Mouse (Mus musculus) bone marrow macrophage, adult 2 months (primary cell): ENCODE measurements around the gene Mef2d. TPM values are rescaled to one million over a fixed set of nuclear protein-coding genes. Genes with fewer than 3 reads are reported as not detected.

ENCODE experiments used
- H3K27ac ChIP-seq: 2 replicates; pipeline ENCODE4 v1.5.1; 2012; ENCODE audit warnings: low read depth, low read length; ENCODE audit not compliant: insufficient read depth
- H3K4me1 ChIP-seq: 2 replicates; pipeline ENCODE4 v1.6.1; 2012; ENCODE audit warnings: low read length; ENCODE audit not compliant: control insufficient read depth, insufficient read depth
- H3K4me3 ChIP-seq: 2 replicates; pipeline ENCODE4 v1.5.1; 2012; ENCODE audit warnings: mild to moderate bottlenecking, low read length, moderate library complexity; ENCODE audit not compliant: insufficient read depth
- CTCF ChIP-seq: IDR thresholded peaks from 2 replicates; pipeline ENCODE4 v1.5.1; 2012; ENCODE audit warnings: low read depth, mild to moderate bottlenecking, low read length, moderate library complexity
- POLR2A ChIP-seq: IDR thresholded peaks from 2 replicates; pipeline ENCODE4 v1.6.1; 2012; ENCODE audit warnings: mild to moderate bottlenecking, low read depth, low read length, borderline replicate concordance
- polyA plus RNA-seq: library from polyadenylated mRNA; stranded (reverse); fragments of >200 nt; gene quantifications from 2 replicates; pipeline ENCODE4 v1.2.4, GENCODE M21; 2012; ENCODE audit not compliant: missing spikeins, insufficient read depth, insufficient read length

Gene Mef2d
- polyA plus RNA-seq, 1 experiment, result 98.1 TPM

DNA sequence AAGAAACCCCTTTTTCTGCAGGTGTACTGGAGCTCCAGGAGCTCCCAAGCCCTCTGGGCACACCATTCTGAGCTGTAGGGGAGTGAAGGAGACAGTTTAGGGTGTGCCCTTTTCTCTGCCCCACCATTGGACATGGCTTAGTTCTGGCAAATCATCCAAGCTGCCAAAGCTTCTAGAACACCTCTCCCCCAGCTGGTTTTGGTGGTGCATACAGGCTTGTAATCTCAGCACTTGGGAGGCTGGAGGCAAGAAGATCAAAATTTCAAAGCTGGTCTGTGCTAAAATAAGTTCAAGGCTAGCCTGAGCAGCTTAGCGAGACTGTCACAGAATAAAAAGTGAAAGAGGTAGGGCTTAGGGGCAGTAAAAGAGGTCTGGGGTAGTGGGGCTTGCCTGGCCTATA is 70.2 kb downstream of the Mef2d start:
- TF ChIP-seq CTCF, result no peak
- TF ChIP-seq POLR2A, result no peak
- Histone ChIP-seq H3K4me1 (0 out of 2 replicates have a peak, but pooled peaks cover 2% of the 10 kb centered on the region), H3K27ac (no peak overlapping the region), H3K4me3 (no peak overlapping the region)

DNA sequence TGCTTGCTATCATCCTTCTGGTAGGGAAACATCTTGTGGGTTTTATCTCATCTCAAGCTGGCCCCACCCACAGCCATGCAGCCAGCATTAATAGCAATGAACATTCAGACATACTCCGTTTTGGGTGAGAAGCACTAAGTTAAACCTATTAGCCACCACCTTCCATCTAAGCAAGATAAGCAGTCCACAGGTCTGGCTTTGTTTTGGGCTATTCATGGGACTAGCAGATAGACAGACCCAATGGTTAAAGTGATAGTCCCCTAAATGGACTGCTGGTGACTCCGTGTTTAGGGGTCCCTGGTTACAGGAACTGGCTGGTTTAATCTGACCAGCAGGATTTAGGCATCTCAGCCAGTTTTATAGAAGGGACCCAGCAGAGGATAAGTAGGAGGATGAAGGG is 70.8 kb downstream of the Mef2d start:
- 0 out of 2 replicates have a peak, but pooled peaks cover 2% of the 10 kb centered on the region for H3K4me1 ChIP-seq
- H3K4me3 ChIP-seq, result no peak overlapping the region
- TF ChIP-seq CTCF (no peak), POLR2A (no peak)
- H3K27ac ChIP-seq, result no peak overlapping the region

DNA sequence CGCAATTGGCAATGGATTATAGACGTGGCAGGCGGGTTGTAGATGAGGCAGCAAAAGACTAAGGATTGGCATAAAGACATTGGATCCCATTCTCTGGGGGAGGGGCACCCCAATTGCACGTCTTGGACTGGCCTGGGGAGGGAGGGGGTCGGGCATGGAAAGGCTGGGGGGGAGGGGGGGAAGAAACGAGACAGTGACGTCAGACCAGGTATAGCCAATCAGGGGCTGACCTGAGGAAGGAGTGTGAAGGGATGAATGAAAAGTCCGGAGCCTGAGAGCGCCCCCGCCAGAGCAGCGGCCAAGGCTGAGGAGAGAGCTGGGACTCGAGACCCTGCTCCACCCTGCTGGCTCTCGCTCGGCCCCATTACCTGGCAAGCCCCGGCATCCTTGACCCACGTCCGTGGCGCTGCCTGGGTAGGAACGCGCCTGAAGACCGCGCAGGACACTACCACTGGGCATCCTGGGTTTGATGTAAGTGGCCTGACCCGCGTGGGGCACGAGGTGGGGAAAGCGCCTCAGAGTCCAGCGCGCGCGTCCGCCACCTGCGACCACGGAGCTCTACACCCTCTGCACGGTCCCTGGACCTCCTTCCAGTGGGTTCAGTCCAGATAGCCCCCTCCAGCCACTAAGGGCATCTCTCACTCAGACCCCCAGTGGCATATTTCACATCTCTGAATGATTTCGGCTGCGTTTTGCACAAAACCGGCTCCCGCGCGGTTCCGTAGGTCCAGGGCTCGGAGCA is 72.2 kb downstream of the Mef2d start:
- peak overlapping the region; percentile 58 for H3K4me3 ChIP-seq

DNA sequence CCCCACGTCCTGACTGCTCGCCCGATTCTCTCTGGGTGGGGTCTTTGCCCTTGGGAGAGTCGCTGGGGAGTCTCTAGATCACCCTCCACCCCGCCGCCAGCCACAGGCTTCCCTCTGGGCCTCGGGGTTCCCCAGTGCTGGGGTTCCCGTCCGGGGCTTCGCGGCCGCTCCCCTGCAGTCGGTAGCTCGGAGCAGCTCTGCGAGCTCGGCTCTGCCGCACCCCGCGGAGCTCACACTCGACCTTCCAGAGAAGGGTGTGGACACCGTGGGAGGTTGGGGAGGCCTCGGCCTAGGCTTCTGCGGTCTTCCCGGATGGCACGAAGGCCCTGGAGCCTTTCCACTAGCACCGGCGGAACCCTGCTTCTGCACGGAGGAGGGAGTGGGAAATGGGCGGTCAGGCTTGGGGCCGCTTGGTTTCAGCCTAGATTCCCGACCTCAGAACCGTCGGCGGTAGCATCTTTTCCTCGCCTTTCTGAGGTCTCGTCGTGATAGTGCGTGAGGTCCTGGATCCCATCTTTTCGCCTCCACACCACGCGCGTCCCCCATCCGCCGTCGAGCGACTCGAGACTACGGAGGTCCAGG is 72.9 kb downstream of the Mef2d start:
- TF ChIP-seq CTCF (no peak), POLR2A (no peak)
- Histone ChIP-seq H3K4me1 (no peaks in the 10 kb centered on the region), H3K27ac (no peak overlapping the region), H3K4me3 (peak overlapping the region; percentile 58)

More for the DNA sequence above, 72.2 kb downstream of the Mef2d start:
- Histone ChIP-seq H3K27ac (no peak overlapping the region), H3K4me1 (0 out of 2 replicates have a peak, but pooled peaks cover 2% of the 10 kb centered on the region)
- no peak for TF ChIP-seq POLR2A
- TF ChIP-seq CTCF, result no peak

DNA sequence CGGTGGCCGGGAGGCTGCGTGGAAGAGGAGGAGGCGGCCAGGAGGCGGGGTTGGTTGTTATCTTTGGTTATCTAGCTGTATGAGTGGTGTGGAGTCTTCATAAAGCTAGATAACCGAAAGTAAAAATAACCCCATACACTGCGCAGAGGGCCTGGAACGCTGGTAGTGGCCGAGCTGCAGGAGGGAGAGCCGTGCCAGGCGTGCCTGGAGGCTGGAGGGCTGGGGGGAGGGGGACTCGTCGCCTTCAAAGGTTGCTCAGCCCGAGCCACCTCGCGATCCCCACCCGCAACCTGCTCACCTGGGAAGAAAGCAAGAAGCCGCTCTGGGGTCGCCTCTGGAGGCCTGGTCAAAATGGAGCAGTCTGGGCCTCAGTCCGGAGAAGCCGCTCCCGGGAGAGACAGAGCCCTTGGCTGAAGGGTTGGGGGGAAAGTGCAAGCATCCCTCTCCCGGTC is 73.4 kb downstream of the Mef2d start:
- H3K4me1 ChIP-seq, result no peaks in the 10 kb centered on the region
- no peak overlapping the region for H3K27ac ChIP-seq
- H3K4me3 ChIP-seq, result peak overlapping the region; percentile 58
- TF ChIP-seq POLR2A (no peak), CTCF (no peak)

DNA sequence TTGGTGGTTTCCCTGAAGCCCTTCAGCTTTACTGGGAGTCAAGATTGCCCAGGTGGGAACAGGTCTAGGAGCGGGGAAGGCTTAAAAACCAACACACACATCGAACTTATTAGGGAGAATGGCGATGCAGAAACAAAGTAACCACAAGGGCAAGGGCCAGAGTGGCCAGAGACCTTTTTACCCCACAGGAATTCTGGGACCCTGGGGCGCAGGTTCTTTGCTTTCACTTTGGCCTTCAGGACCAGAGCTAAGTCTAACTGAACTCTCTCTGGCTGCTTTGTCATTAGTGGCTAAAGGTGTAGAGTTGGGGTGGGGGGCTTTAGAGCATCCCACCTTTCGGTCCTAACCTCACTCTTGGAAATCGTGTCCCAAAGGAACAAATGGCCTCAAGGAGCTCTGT is 73.9 kb downstream of the Mef2d start:
- no peak for TF ChIP-seq POLR2A
- TF ChIP-seq CTCF, result no peak
- H3K27ac ChIP-seq, result no peak overlapping the region
- no peaks in the 10 kb centered on the region for H3K4me1 ChIP-seq
- H3K4me3 ChIP-seq, result peak overlapping the region; percentile 58

DNA sequence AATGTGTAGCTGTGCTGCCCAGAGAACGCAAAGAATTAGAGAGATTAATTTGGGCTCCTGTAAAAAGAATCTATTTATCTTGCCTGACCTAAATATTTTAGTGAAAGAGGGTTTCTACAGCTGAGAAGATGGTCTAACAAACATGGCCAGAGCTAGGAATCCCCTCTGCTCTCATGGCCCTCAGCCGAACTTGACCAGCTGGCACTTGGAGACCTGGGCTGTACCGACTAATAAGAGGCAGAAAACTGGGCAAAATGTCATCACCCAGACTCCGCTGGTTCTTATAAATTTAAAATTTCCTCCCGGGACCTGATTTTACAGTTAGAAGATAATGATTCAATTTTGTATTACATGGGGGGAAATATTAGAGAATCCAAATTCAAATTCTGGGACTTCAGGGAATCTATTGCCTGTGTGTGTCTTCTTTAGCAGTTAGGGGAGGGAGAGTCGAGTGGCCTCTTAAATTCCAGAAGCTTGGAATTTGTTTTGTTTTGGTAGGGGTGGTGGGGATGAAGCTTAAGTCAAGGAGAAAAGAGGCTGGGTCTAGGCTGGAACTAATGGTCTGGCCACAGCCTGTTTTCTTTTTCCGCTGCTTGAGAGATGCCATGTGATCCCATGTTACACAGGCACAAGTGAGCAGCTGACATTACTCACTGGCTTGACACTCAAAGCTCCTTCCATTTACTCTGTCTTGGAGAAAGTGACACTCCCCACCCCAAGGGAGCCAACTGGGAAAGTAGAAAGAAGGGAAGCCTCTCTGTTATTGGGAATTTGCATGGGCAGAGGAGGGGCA is 74.6 kb downstream of the Mef2d start:
- Histone ChIP-seq H3K4me1 (no peaks in the 10 kb centered on the region), H3K4me3 (no peak overlapping the region), H3K27ac (no peak overlapping the region)
- no peak for TF ChIP-seq CTCF
- no peak for TF ChIP-seq POLR2A

DNA sequence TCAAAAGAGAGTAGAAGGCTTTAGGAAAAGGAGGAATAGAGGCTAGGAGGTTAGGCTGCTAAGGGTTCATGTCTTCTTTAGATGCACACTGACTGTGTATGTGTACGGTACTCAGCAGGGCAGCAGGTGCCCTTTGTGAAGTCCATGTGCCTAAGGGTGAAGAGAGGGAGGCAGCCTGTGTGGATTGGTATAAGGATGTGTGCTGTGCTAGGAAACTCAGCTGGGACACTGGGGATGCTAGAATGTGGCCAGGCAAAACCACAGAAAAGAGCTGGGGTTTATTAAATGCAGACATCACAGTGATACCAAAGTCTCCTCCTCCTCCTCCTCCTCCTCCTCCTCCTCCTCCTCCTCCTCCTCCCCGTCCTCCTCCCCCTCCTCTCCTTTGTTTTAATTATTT is 75.5 kb downstream of the Mef2d start:
- Histone ChIP-seq H3K27ac (no peak overlapping the region), H3K4me1 (no peaks in the 10 kb centered on the region), H3K4me3 (no peak overlapping the region)
- TF ChIP-seq POLR2A (no peak), CTCF (no peak)

DNA sequence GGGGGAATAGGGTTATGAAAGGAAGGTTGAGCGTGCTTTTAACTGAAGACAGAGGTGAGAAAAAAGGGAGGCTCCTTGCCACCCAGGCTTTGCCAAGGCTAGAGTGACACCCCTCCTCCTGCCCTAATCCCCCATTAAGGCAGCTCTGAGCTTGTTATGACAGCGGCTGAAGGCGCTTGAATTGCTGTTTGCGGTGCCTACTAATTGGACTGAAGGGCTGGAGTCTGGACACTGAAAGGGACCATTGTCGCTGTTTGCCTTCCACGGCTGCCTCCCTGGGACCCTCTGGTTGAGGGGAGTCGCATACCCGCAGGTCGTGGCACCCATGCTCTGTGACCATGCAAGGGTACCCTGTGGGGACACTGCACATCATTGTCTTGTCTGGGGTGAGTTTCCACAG is 77.8 kb downstream of the Mef2d start:
- Histone ChIP-seq H3K4me1 (no peaks in the 10 kb centered on the region), H3K4me3 (no peak overlapping the region), H3K27ac (no peak overlapping the region)
- TF ChIP-seq POLR2A (no peak), CTCF (no peak)
